Mouse (Mus musculus) yolk sac, embryonic 10.5 days (tissue): ENCODE data around the gene Gbp9.
"Not testable (repeated sequence)": the region's sequence is repeated elsewhere in the genome, so short reads cannot be mapped to it uniquely, and the experiment has no call there.

Source experiments
- DNase-seq: peaks from one replicate; pipeline ENCODE4 v3.0.0-alpha.2; 2017; ENCODE audit warnings: low spot score

Gene Gbp9

DNA sequence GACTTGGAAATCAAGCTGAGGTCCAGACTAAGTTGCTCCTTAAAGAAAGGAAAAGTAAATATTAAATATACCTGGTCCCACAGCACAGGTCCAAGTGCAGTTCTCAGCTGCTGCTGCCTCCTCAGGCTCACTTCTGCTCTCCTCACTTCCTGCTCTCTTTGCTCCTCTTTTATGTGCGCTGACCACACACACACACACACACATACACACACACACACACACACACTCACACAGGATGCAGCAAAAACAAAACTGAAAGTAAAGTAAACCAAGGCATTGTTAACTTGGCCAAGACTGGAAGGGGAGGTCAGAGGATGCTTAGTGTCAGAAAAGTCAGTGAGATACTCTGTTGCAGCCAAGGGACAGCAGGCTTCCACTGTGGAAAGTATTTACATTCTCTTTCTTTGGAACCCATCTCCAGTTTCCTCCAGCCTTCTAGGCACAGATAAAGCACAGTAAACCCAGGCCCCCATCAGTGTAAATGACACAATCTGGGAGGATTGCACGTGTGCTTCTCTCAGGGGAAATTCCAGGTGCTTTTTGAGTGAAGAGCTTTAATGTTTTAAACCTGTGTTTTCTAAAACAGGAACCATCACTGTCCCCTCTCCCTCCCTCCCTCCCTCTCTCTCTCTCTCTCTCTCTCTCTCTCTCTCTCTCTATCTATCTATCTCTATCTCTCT is at the start of gene Gbp9, which contains the start of the genes Gbp8 and Gbp4:
Gbp9 (minus strand) TSS at position 131 of the 680 bp plus-strand sequence.
Gbp8 (minus strand) TSS at position 132 of the 680 bp plus-strand sequence.
Gbp4 (minus strand) TSS at position 178 of the 680 bp plus-strand sequence.
- DNase-seq = not testable (repeated sequence)

DNA sequence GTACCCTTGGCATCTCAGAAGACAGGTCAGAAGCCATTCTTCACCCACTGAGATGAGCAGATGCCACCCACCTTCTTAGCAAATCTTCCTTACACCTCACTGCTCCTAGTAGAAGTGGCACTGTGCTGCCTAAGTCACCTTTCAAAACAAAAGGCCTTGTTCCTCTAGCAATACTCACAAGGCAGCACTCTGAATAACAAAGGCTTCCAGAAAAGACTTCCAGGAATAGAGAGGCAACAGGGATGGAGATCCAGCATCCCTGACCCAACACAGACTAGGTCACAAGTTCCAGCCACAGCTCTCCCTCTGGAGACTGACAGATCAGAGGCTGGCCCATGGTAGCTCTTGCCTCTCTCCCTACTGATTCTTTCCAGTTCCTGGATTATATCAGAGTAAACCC is 42.1 kb upstream of the Gbp9 start:
- no peak for DNase-seq

DNA sequence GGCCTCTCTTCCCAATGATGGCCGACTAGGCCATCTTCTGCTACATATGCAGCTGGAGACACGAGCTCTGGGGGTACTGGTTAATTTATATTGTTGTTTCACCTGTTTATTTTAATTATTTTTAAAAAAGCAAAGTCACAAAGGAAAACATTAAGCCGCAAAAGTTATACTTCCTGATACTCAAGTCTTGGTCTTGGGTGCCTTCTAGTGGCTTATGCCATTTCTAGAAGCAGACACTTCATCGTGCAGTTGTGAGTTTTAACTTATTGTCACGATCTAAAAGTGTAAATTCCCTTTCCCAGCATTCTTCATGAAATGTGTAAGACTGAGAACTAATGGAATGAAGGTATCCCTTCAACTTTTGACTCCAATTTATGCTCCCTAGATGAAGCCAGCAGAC is 17.2 kb upstream of the Gbp9 start:
- DNase-seq = no peak

DNA sequence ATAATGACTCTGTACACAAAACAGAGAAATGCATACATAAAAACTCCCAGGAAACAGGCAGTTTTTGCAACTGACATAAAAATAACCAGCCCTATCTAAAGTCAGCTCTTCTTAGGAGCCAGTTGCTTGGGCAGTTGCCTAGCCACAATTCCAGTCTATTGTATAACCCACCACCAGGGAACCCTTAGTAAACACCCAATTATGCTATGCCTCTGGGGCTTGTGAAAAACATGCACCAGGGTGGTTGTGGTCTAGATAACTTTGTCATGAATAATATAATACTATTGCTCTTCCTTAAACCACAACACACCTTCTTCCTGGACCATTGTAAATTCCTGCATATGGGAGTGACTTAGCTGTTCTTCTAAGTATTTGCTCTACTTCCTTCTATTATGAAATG is 14.7 kb upstream of the Gbp9 start:
- no peak for DNase-seq

DNA sequence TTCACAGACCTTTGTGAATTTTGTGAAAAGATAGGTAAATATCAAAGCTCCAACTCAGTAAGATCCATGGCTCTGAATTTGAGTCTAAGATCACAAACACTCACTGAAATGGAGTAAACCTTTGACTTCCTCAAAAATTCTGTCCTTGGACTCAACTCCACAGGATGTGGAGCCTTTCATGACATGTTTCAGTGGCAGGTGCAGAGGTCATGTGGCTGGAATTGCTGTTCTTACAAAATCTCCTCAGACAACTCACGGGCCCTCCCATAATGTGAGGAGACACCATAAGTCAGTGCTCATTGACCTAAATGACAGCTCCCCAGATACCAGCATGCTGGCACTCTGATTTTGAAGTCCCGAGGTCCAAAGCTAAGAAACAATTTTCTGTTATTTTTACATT is 8.7 kb upstream of the Gbp9 start:
- not testable (repeated sequence) for DNase-seq

DNA sequence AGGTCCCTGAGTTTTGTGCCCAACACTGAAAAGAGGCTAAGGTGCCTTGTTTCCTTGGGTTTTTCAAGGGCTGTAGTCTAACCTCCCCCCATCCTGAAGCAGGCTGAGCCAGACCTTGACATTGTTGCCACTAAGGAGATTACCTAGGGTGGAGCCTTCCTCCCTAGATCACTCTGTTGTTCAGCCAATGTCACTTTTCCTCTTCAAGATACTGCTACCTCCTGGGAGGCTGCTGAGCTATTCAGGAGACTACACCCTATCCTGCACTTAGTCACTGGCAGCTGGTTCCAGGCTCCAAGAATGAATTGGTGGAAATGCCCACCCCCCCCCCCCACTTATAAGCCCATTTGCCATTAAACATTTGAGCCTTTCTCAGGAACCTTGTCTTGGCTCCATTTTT is 7.1 kb upstream of the Gbp9 start:
- DNase-seq = no peak

DNA sequence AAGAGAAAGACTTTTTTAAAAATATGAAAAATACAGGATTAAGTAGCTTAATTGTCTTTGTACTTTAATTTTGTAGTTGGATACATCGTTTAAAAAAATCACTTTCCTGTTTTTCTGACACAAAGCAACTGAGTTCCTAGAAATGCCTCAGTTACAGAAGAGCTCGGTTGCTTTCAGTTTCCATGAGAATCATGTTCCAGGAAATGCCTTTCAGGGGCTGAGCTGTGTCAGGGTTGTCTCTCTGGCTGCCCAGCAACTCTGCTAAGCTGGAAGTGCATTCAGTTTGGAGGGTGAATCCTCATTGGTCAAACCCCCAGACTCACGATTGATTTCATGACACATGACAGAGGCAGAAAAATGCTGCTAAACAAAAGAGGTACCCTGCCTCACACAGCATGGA is 6.4 kb upstream of the Gbp9 start:
- DNase-seq = not testable (repeated sequence)

DNA sequence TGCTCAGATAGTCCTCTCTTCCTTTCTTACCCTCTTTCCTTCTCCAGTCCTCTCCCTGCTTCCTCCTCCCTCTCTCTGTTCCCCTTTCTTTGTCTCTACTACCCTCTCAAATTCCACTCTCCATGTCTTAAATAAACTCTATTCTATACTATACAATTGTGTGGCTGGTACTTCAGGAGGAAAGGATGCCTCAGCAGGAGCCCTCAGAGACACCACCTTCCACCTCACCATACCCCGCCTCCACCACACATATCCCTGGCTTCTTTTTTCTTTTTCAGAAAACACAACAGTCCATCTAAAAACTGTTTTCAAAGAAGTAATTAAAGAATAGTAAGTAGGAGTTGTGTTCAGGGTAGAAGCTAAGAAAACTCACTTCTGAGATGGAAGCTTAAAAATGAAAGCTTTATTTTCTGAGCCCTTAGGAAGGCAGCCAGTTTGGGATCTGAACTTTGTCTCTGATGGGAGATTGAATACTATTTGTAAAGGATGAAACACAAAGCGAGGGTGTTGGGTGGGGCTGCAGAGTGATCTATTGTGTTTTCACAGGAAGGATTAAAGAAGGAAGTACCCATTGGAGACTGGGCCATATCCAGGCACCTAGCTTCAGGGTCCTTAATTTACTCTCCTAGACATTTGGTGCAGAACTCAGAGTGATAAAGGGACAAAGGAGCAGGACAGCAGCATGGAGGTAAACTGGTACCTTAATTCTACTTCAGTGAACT is 911 bp upstream of the Gbp9 start:
- not testable (repeated sequence) for DNase-seq

DNA sequence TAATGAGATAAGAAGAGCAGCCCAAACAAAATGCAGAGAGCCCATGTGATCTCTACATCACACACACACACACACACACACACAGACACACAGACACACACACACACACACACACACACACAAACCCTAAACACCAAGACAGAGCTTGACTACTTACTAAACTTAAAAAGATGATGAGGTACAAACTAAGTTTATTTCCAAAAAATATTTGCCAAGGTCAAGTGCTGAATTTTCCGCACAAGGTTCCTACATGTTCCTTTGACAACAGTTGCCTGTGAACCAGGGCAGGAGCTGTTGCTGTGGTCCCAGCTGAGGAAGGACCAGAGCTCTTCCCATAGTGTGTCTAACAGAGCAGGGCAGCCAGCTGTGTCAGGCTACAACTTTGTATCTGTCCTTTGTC is 433 bp downstream of the Gbp9 start:
- DNase-seq = no peak

DNA sequence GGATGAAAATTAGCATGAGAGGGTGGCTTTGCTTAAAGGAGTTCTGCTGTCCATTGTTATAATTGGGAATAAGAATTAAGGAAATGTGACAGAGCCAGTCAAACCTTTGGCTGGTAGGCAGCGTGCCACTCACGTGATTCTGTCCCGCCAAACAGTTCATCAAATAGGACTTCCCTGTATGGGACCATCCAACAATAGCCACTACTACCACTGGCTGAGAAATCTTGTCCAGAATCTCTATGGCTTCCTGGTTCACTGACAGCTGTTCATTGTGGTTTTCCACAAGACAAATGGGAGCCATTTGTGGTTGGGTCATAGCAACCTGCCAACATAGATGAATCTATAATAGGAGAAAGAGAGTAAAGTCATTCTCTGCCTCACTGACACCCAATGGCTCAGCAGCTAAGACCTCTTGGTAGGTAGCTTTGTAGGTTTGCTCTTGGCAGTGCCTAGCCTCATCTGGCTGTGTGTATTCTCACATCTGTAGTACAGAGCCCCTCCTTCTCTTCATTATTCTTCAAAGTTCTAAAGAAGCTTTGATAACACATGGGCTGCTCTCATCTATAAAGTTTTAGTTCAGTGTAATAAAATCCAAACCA is 2.5 kb downstream of the Gbp9 start:
- not testable (repeated sequence) for DNase-seq

DNA sequence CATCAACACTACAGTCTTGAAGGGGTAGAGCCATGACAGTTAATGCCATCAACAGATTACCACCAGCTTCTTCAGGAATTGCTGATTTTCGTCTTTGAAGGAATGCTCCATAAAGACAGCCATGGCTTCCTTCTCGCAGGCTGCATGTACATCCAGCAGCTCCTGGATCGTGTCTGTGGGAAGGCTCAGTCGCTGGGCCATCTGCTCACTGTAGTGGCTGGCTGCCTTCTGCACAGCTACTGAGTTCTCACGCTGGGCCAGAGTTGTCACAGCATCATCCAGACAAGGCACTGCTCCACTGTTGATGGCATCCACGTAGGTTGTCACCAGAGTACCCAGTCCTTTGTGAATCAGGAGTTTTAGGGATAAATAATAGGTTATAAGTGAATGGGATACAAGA is 17.6 kb downstream of the Gbp9 start:
- not testable (repeated sequence) for DNase-seq

DNA sequence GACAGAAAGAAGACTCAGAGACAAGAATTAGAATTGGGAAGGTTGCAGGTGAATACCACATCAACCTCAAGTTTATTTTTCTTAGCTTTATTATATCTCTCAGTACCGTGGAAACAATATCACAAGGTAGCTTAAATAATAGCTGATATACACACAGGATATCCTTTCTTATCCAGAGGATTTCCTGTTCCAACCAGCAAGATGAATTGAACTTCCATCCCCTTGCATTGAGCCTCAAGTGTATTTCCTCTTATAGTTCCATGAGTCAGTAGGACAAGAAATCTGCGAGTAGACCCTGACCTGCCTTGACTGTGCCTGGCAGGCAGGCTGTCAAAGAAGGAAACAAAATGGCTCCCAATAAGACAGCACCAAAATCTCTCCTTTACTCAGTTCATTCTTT is 23.6 kb downstream of the Gbp9 start:
- DNase-seq = no peak

DNA sequence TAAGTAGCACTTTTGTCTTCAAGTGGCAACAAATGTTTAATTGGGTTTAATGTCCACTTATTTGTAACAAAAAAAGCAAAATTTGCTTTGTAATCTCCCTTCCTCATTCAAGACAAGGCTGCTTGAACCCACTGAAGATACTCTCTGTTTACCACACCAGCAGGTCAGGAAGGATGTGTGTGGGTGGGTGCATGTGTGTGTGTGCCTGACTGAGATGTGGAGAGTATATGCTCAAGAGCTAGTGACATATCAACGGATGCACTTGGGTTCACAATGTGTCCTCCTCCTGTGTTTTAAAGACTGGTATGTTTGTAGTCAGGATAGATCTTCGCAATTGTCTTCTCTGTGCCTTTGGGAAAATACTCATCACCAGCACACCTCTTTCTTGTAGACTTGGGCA is 24.6 kb downstream of the Gbp9 start:
- no peak for DNase-seq

DNA sequence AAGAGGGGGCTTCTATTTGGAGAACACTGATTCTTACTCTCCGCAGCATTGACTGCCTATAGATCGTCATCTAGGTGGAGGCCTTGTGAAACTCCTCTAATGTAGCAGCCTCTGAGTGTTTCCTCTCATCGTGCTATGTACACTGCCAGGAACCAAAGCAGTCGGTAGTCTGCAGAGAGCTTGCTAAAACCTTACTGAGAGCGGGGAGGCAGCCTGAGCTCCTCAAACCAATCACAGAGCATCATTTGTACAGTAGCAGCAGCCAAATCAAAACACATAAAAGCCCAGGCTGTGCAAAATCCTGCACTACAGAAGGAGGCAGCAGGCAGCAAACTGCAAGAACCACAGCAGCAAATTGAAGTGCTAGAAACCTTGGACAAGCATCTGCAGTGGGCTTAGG is 25.7 kb downstream of the Gbp9 start:
- no peak for DNase-seq

DNA sequence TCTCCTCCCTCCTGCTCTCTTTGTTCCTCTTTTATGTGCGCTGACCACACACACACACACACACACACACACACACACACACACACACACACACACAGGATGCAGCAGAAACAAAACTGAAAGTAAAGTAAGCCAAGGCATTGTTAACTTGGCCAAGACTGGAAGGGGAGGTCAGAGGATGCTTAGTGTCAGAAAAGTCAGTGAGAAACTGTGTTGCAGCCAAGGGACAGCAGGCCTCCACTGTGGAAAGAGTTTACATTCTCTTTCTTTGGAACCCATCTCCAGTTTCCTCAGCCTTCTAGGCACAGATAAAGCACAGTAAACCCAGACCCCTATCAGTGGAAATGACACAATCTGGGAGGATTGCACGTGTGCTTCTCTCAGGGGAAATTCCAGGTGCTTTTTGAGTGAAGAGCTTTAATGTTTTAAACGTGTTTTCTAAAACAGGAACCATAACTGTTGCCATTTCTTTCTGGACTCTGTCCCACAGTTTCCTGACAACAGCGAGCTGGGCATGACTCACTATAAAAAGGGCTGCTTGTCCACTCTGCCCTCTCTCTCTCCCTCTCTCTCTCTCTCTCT is 29.0 kb downstream of the Gbp9 start:
- peak; percentile 5 for DNase-seq

DNA sequence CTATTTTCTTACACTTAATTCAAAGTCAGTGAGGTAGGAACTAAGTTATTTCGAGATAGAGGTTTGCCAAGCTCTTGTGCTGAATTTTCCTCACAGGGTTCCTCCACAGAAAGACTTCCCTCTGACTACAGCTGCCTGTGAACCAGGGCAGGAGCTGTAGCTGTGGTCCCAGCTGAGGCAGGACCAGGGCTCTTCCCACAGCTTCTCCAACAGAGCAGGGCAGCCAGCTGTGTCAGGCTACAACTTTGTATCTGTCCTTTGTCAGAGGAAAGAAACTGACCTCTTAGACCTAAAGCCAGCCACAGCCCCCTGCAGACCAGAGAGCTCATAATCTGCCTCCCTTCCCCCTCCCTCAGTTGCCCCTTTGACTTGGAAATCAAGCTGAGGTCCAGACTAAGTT is 29.6 kb downstream of the Gbp9 start:
- peak; percentile 3 for DNase-seq

DNA sequence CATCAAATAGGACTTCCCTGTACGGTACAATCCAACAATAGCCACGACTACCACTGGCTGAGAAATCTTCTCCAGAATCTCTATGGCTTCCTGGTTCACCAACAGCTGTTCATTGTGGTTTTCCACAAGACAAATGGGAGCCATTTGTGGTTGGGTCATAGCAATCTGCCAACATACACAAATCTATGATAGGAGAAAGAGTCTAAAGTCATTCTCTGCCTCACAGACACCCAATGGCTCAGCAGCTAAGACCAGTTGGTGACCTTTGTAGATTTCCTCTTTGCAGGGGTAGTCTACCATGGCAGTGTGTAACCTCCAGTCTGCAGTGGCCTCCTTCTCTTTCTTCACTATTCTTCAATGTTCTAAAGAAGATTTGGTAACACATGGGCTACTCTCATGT is 33.6 kb downstream of the Gbp9 start:
- DNase-seq = not testable (repeated sequence)

DNA sequence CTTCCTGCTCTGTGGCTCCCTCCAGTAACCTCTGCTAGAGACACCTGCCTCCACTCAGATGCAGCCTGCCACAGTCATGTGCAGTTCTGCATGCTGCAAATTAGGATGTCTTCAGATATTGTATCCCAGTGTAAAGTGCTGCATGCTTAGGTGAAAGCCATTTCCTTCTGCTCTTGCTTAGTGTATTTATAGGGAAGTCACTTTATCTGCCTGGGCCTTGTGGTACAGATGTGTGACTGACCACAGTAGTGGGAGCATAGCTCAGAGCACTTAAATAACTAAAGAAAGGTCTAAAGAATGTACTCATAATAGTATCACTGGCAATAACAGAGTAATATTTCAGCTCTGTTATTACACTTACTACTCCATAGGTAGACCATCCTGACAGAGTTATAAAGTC is 57.4 kb downstream of the Gbp9 start:
- DNase-seq = no peak

DNA sequence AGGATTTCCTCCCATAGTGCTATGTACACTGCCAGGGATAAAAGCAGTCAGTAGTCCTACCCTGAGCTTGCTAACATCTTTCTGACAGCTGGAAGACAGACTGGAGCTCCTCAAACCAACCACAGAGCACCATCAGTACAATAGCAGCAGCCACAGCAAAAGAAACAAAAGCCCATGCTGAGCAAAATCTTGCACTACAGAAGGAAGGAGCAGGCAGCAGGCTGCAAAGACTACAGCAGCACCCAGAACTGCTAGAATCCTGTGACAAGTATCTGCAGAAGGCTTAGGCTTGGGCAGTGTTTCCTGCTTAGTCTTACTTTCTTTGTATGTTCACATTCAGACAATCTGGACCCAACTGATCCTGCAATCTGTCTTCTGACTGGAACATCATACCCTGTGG is 71.0 kb downstream of the Gbp9 start:
- not testable (repeated sequence) for DNase-seq

DNA sequence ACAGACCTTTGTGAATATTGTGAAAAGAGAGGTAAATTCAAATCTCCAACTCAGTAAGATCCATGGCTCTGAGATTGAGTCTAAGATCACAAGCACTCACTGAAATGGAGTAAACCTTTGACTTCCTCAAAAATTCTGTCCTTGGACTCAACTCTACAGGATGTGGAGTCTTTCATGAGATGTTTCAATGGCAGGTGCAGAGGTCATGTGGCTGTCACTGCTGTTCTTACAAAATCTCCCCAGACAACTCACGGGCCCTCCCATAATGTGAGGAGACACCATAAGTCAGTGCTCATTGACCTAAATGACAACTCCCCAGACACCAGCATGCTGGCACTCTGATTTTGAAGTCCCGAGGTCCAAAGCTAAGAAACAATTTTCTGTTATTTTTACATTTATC is 74.9 kb downstream of the Gbp9 start:
- not testable (repeated sequence) for DNase-seq

DNA sequence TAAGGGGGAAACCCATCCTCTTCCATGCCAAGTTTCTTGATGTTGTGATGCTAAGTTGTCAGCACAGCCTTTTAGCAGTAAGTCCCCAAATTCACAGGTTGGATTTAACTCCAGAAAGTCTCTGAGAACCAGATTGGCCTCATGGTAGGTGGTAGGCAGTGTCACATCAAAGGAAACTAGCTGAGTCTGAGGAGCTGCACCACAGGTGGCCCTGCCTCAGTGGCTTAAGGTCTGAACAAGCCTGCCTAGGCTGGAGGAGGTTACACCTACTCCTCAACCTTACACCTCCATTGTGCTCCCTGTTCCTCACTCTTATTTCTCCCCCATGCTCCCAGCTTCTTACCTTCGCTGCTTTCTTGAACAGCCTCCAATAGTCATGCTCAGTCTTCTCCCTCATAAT is 76.0 kb downstream of the Gbp9 start:
- DNase-seq = no peak

DNA sequence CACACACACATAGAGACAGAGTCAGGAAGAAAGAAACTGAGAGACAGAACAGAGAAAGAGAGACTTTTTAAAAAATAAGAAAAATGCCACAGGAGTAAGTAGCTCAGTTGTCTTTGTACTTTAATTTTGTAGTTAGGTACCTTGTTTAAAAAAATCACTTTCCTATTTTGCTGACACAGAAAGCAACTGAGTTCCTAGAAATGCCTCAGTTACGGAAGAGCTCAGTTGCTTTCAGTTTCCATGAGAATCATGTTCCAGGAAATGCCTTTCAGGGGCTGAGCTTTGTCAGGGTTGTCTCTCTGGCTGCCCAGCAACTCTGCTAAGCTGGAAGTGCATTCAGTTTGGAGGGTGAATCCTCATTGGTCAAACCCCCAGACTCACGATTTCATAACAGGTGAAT is 76.9 kb downstream of the Gbp9 start:
- not testable (repeated sequence) for DNase-seq

DNA sequence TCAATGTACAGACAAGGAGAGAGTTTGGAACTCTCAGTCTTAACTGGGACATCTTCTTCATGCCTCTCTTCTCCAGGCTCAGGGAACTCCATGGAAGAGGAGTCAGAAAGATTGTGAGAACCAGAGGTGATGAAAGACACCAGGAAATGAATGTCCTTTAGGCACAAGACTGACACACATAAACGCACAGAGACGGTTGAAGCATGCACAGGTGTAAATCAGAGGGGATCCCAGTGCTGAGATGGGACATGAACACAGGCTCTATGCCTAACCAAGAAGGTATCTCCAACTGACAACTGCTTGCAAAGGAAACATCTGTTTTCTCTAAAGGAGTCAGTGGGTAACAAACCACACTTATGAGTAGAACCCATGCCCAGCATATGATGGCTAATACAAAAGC is 79.1 kb downstream of the Gbp9 start:
- no peak for DNase-seq
